Mouse (Mus musculus): ENCODE results near the gene Neil3.
"Not testable (repeated sequence)": the region's sequence is repeated elsewhere in the genome, so short reads cannot be mapped to it uniquely, and the experiment has no call there.

The Neil3 gene

DNA sequence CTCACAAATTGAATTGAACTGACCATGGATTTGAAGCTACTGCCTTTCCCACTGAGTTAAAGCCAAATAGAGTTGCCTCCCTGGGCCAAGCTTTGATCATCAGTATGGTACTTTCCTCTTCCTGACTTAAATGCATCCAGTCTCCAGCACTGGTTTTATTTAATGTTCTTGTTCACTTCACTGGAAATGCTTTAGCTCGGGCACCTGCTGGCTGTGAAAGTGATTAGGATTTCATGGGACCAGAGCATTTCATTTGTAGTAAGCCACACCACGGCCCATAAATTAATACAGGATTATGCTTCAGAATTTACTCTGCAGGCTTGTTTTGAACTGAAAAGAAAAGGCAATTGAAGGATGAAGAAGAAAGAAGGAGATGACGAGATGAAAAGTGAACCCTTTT lies 100.8 kb downstream of the Neil3 start:
- DNase-seq (ENCODE audit: low read depth), result not testable (repeated sequence)

Data from 416B (cell line).